Mouse (Mus musculus) liver, embryonic 13.5 days (tissue): ENCODE results near the gene Gm20826. TPM values are rescaled to one million over a fixed set of nuclear protein-coding genes. Genes with fewer than 3 reads are reported as not detected.
"Not testable (repeated sequence)": the region's sequence is repeated elsewhere in the genome, so short reads cannot be mapped to it uniquely, and the experiment has no call there.

Source experiments
- ATAC-seq: fragments of 200-750 bp; cut with Nextera tagmentation; 2 replicates; pipeline ENCODE4 v1.8.0; 2017; ENCODE audit warnings: low read depth, mild to moderate bottlenecking, moderate number of reproducible peaks, moderate library complexity
- DNase-seq: peaks from one replicate; pipeline ENCODE4 v3.0.0; 2022
- H3K27ac ChIP-seq: fragments of 300-500 bp; sonication (generic); 2 replicates; pipeline ENCODE4 v1.5.1; 2015; ENCODE audit warnings: moderate library complexity, mild to moderate bottlenecking, inconsistent platforms
- H3K27me3 ChIP-seq: fragments of 300-500 bp; sonication (generic); 2 replicates; pipeline ENCODE4 v1.6.1; 2015; ENCODE audit warnings: mild to moderate bottlenecking, inconsistent platforms
- H3K36me3 ChIP-seq: fragments of 300-500 bp; sonication (generic); 2 replicates; pipeline ENCODE4 v1.6.1; 2015; ENCODE audit warnings: mild to moderate bottlenecking, inconsistent platforms
- H3K4me1 ChIP-seq: fragments of 300-500 bp; sonication (generic); replicated peaks from 2 replicates; pipeline ENCODE4 v1.6.1; 2015; ENCODE audit warnings: inconsistent platforms
- H3K4me2 ChIP-seq: fragments of 300-500 bp; sonication (generic); 2 replicates; pipeline ENCODE4 v1.6.1; 2015; ENCODE audit warnings: inconsistent platforms, mild to moderate bottlenecking, moderate library complexity
- H3K4me3 ChIP-seq: fragments of 300-500 bp; sonication (generic); replicated peaks from 2 replicates; pipeline ENCODE4 v1.5.1; 2015; ENCODE audit warnings: mild to moderate bottlenecking, inconsistent platforms
- H3K9ac ChIP-seq: fragments of 300-500 bp; sonication (generic); 2 replicates; pipeline ENCODE4 v1.6.1; 2015; ENCODE audit warnings: mild to moderate bottlenecking, inconsistent platforms
- H3K9me3 ChIP-seq: fragments of 300-500 bp; sonication (generic); replicated peaks from 2 replicates; pipeline ENCODE4 v1.6.1; 2016; ENCODE audit warnings: inconsistent platforms
- WGBS: fragments of 180-500 bp; shearing (Covaris S2); methylation state at CpG from one replicate; pipeline ENCODE4 v1.1.7; 2015; ENCODE audit not compliant: insufficient replicate concordance; 5-methylcytosine and 5-hydroxymethylcytosine counted together
- polyA plus RNA-seq: library from polyadenylated mRNA; unstranded; fragments of >200 nt; fragmentation: Nextera tagmentation; extraction: Ambion mirVana; gene quantifications from 2 replicates; pipeline ENCODE4 v1.2.1, GENCODE M21; 2015

Gm20826 gene
- polyA plus RNA-seq = not detected in 2 replicates

GRCm38 (mm10) chrY:7638389-7638788, at the start of gene Gm20826:
Gene Gm20826, minus strand, starts transcription at chrY:7638489.
- not testable (repeated sequence) for H3K9ac ChIP-seq, H3K9me3 ChIP-seq, DNase-seq, H3K4me3 ChIP-seq, H3K4me2 ChIP-seq, H3K27ac ChIP-seq, H3K27me3 ChIP-seq, H3K36me3 ChIP-seq, H3K4me1 ChIP-seq, ATAC-seq
- WGBS = no CpG with 5 or more reads among the region's 3 CpGs

Other genes starting within 250 kb of the Gm20826 start
- gene Gm21788, start 233.5 kb downstream of the Gm20826 start, polyA plus RNA-seq = not detected in 2 replicates
- gene Gm28576, start 84.5 kb upstream of the Gm20826 start, polyA plus RNA-seq = not detected in 2 replicates